Mouse (Mus musculus) kidney, adult 2 months (tissue): ENCODE measurements at regions not wholly inside any gene's neighbourhood (a gene's known extent, or its start where the extent isn't known, plus 50 kb on each side); places are given as distances from the start of the nearest gene placed in this dataset.
A peak's percentile ranks its signal among the peaks of the same experiment; 100 is the strongest.

Source experiments
- DNase-seq: peaks from one replicate; pipeline ENCODE4 v3.0.0; 2021
- H3K27ac ChIP-seq: fragments of 200-500 bp; 2 replicates; pipeline ENCODE4 v1.5.1; 2012; ENCODE audit warnings: low read depth, low read length, control low read depth, inconsistent platforms; ENCODE audit not compliant: insufficient read depth
- H3K27me3 ChIP-seq: fragments of 200-500 bp; replicated peaks from 2 replicates; pipeline ENCODE4 v1.6.1; 2012; ENCODE audit warnings: mild to moderate bottlenecking, moderate library complexity, low read length, inconsistent platforms; ENCODE audit not compliant: control insufficient read depth, insufficient read depth
- H3K36me3 ChIP-seq: fragments of 200-500 bp; 2 replicates; pipeline ENCODE4 v1.6.1; 2012; ENCODE audit warnings: mild to moderate bottlenecking, moderate library complexity, low read length, inconsistent platforms; ENCODE audit not compliant: control insufficient read depth, insufficient read depth
- H3K4me1 ChIP-seq: fragments of 200-500 bp; 2 replicates; pipeline ENCODE4 v1.6.1; 2011; ENCODE audit warnings: low read length; ENCODE audit not compliant: control insufficient read depth, insufficient read depth
- H3K4me3 ChIP-seq: fragments of 200-500 bp; 2 replicates; pipeline ENCODE4 v1.5.1; 2011; ENCODE audit warnings: mild to moderate bottlenecking, low read depth, low read length, control low read depth; ENCODE audit not compliant: insufficient read depth
- CTCF ChIP-seq: fragments of 200-500 bp; conservative IDR thresholded peaks from 2 replicates; pipeline ENCODE4 v1.5.1; 2011; ENCODE audit warnings: low read depth, mild to moderate bottlenecking, control low read depth, low read length, moderate library complexity, mixed read lengths; ENCODE audit not compliant: insufficient read depth, insufficient read length
- POLR2A ChIP-seq: fragments of 200-500 bp; IDR thresholded peaks from one replicate; pipeline ENCODE4 v1.6.1; 2011; ENCODE audit warnings: low read depth, low read length, control low read depth
- WGBS: fragments of 180-500 bp; shearing (Covaris S2); methylation state at CpG from one replicate; pipeline ENCODE4 v1.1.7; 2018; 5-methylcytosine and 5-hydroxymethylcytosine counted together

DNA sequence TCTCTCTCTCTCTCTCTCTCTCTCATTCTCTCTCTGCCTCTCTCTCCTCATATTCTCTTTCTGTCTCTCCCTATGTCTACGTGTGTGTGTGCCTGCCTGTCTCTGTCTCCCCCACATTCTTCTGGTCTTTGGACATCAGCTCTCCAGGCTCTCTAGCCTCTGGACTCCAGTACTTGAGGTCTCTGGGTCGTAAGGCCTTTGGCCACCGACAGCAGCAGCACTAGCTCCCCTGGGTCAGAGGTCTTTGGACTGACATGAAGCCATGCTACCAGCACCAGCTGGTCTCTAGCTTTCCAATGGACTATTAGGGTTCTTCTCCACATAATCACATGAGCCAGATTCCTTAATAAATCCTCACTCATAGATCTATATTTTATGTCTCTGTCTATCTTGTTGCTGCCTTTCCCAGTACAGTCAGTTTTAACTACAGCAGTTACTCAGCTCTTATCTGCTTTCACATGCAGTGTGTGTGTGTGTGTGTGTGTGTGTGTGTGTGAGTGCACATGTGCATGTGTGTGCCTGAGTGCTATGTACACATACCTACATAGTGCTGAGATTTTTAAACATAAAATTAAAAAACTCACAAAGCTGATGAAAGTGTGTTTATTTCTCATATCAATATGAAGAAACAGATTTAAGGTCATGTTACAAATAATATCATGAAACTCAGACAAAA lies 81.7 kb upstream of the Cpeb2 start:
- no peaks in the 10 kb centered on the region for H3K27me3 ChIP-seq
- 55% methylated on average over 3 of the region's 3 CpGs for WGBS
- peak; percentile 86 for DNase-seq
- H3K27ac ChIP-seq, result no peak overlapping the region
- no peaks in the 10 kb centered on the region for H3K36me3 ChIP-seq
- TF ChIP-seq POLR2A, result no peak
- TF ChIP-seq CTCF, result no peak
- H3K4me1 ChIP-seq, result peaks cover 9% of the 10 kb centered on the region; the same call in 1 of the 2 replicates
- no peak overlapping the region for H3K4me3 ChIP-seq

DNA sequence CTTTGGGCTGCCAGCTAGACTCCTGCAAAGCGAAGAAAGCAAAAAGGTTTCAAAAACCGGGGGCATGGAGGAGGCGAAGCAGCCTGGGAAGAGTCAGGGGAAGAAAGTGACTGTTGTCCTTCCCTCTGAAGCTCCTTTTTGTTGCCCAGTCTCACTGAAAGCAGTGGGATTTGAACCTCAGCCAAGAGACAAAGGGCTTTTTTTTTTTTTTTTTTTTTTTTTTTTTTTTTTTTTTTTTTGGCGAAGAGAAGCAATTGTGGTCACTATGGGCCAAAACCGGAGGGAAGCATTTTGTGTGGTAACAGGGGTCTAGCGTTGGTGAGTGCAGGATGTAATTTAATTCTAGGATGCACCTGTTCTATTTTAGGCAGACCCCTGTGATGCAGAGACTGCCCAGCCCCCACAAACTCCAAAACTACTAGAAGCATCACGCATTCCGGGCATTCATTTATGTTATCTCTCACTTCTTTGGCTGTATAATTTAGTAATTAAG lies 80.8 kb upstream of the Cpeb2 start:
- no peak for TF ChIP-seq CTCF
- no peak for TF ChIP-seq POLR2A
- Histone ChIP-seq H3K27ac (no peak overlapping the region), H3K27me3 (no peaks in the 10 kb centered on the region), H3K4me3 (no peak overlapping the region), H3K4me1 (peaks cover 10% of the 10 kb centered on the region; the same call in 1 of the 2 replicates), H3K36me3 (no peaks in the 10 kb centered on the region)
- peak; percentile 53 for DNase-seq
- 48% methylated on average over 8 of the region's 8 CpGs for WGBS

DNA sequence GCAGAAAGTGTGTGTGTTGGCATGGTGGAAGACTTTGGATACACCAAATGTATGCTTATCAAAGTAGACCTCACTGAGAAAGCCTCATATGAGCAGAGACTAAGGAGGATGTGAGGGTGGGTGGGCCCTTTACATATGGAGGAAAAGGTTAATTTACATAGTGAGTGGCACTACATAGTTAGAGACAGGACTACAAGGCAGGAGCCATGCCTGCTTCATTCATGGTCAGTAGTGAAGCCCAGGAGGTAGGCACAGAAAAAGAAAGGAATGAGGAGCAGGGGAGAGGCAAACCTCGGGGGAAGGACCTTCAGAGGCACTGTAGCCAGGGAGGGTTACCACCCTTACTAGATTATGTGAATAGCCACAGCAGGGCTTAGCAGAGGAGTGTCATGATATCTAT lies 80.1 kb upstream of the Cpeb2 start:
- TF ChIP-seq POLR2A (no peak), CTCF (no peak)
- H3K27me3 ChIP-seq, result no peaks in the 10 kb centered on the region
- no peak overlapping the region for H3K4me3 ChIP-seq
- peaks cover 10% of the 10 kb centered on the region; the same call in 1 of the 2 replicates for H3K4me1 ChIP-seq
- no peak overlapping the region for H3K27ac ChIP-seq
- 81% methylated on average over 1 of the region's 1 CpGs for WGBS
- no peak for DNase-seq
- H3K36me3 ChIP-seq, result no peaks in the 10 kb centered on the region

DNA sequence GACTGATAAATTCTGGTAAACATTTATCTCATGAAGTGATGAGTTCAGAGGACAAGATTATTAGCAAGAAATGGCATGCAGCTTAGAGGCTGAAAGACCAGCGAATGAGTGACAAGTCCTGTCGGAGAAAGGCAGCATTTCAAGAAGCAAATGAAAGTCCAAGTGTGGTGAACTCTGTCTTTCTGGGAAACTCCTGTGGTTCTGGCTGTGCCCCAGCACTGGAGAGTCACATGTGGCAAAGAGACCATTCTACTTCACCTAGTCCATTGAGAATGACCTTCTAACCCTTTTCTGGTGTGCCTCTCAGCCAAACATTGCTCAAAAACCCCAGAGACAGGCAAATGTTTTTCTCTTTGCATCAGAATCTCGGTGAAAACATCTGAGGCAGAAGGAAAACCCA lies 76.2 kb upstream of the Cpeb2 start:
- H3K4me1 ChIP-seq, result peaks cover 4% of the 10 kb centered on the region; the same call in 1 of the 2 replicates
- no peak for TF ChIP-seq CTCF
- no peak for TF ChIP-seq POLR2A
- no peaks in the 10 kb centered on the region for H3K27me3 ChIP-seq
- H3K27ac ChIP-seq, result no peak overlapping the region; the same call in none of the 2 replicates
- no peaks in the 10 kb centered on the region for H3K36me3 ChIP-seq
- 65% methylated on average over 3 of the region's 3 CpGs for WGBS
- DNase-seq, result peak; percentile 95
- H3K4me3 ChIP-seq, result no peak overlapping the region

DNA sequence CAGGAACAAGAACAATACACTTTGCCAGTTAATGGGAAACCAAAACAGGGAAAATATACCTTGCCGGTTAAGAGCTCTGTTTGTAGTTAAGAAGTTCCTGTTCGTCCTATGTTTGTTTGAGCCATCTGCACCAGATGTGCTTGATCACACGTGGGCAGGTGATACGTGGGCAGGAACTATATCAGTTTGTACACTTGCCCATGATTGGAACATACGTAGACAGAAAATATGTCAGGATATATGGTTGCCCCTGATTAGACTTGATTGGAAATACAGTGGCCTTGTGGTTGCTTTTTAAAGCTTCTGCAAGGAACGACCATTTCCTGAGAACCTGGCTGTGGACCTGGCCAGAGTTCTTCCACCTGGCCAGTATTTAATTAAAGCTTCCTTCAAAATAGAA lies 72.8 kb upstream of the Cpeb2 start:
- no peaks in the 10 kb centered on the region for H3K27me3 ChIP-seq
- WGBS, result 78% methylated on average over 6 of the region's 6 CpGs
- no peak overlapping the region for H3K4me3 ChIP-seq
- peaks cover 2% of the 10 kb centered on the region; the same call in 1 of the 2 replicates for H3K4me1 ChIP-seq
- H3K36me3 ChIP-seq, result no peaks in the 10 kb centered on the region
- H3K27ac ChIP-seq, result no peak overlapping the region
- TF ChIP-seq POLR2A (no peak), CTCF (no peak)
- no peak for DNase-seq

DNA sequence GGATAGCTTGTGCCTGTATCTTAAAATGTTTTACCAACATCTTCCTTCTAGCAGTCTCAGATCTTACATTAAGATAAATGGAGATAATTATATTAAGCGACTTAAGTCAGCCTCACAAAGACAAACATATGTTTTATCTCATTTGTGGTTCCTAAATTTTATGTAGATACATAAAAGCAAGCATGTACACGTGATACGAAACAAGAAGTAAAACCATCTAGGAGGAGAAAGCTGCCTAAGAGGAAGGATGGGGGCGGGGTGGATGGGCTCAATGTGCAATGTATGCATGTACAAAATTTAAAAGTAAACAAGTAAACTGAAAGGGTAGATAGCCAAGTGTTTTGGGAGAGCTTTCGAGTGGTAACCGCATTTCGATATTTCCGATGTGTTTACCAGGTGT lies 51.5 kb upstream of the Cpeb2 start:
- Histone ChIP-seq H3K27me3 (no peaks in the 10 kb centered on the region), H3K36me3 (no peaks in the 10 kb centered on the region), H3K4me3 (no peak overlapping the region), H3K27ac (no peak overlapping the region), H3K4me1 (no peaks in the 10 kb centered on the region; the same call in 1 of the 2 replicates)
- no peak for TF ChIP-seq CTCF
- no peak for TF ChIP-seq POLR2A
- DNase-seq, result no peak
- 84% methylated on average over 8 of the region's 8 CpGs for WGBS
